Mouse (Mus musculus) frontal cortex, postnatal 10 days (tissue): Measurements from ENCODE around the gene Gm10638.

ENCODE experiments used
- DNase-seq, 2 experiments: peaks; one replicate each; pipeline ENCODE4 v3.0.0; 2022; ENCODE audit warnings: low spot score in 2 of 2, mixed read lengths in 1 of 2

The Gm10638 gene

GRCm38 (mm10) chr8:86786498-86786897, 41.0 kb downstream of the Gm10638 start:
- DNase-seq = no peak

- DNase-seq = no peak
Observed at GRCm38 (mm10) chr8:86787891-86788420, 42.5 kb downstream of the Gm10638 start.

- DNase-seq = no peak
Observed at GRCm38 (mm10) chr8:86789576-86789975, 44.1 kb downstream of the Gm10638 start.

DNA sequence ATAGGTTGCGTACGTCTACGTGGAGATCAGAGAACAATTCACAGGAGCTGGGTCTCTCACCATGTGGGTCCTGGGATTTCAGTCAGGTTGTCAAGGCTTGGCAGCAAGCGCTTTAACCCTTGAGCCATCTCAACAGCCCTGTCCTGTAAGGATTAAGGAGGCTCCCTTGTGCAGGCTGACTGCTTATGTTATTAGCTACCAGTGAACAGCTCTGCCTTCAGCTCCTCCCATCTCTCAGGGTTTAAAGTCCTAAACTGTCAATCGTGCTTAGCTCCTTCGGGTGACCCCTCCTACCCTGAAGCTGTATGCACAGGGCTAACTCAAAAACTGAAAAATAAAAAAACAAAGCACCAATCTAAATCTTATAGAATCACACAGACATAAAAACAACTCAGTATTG, 46.0 kb downstream of the Gm10638 start:
- DNase-seq = no peak

DNA sequence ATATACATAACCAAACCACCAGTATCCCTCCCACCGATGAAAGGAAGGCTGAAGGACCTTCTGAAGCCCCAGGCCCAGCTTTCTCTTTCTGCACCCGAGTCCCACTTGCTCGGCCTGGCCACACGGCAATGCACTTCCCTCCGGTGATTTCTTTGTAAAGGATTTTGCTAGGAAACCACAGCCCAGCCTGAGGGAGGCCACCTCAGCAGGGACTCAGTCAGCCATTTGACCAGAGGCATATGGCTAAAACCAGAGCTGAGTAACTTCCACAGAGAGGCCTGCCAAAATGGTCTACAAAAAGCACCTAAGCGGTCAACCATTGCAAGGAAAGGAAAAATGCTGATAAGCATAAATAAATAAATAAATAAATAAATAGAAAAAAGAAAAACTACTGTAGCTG, 49.2 kb downstream of the Gm10638 start:
- no peak for DNase-seq
